Mouse (Mus musculus) neural tube, embryonic 11.5 days (tissue): ENCODE measurements around the gene Pnpla5. TPM values are rescaled to one million over a fixed set of nuclear protein-coding genes. Genes with fewer than 3 reads are reported as not detected.

Experiments
- ATAC-seq: fragments of 200-750 bp; cut with Nextera tagmentation; 2 replicates; pipeline ENCODE4 v1.8.0; 2017; ENCODE audit warnings: moderate number of reproducible peaks, mild to moderate bottlenecking, moderate TSS enrichment, moderate library complexity; ENCODE audit not compliant: insufficient read depth, low FRiP score, low TSS enrichment
- DNase-seq: peaks from one replicate; pipeline ENCODE4 v3.0.0-alpha.2; 2015; ENCODE audit warnings: low spot score
- H3K27ac ChIP-seq: fragments of 300-500 bp; sonication (generic); 2 replicates; pipeline ENCODE4 v1.5.1; 2014; ENCODE audit warnings: low read depth, mild to moderate bottlenecking, low read length
- H3K27me3 ChIP-seq: fragments of 300-500 bp; sonication (generic); 2 replicates; pipeline ENCODE4 v1.6.1; 2014; ENCODE audit warnings: mild to moderate bottlenecking, low read length, mixed read lengths; ENCODE audit not compliant: control insufficient read depth, insufficient read depth
- H3K36me3 ChIP-seq: fragments of 300-500 bp; sonication (generic); 2 replicates; pipeline ENCODE4 v1.6.1; 2014; ENCODE audit warnings: mild to moderate bottlenecking, low read length, moderate library complexity, mixed read lengths; ENCODE audit not compliant: control insufficient read depth, insufficient read depth
- H3K4me1 ChIP-seq: fragments of 300-500 bp; sonication (generic); 2 replicates; pipeline ENCODE4 v1.6.1; 2014; ENCODE audit warnings: low read length, mixed read lengths; ENCODE audit not compliant: control insufficient read depth, insufficient read depth
- H3K4me2 ChIP-seq: fragments of 300-500 bp; sonication (generic); 2 replicates; pipeline ENCODE4 v1.6.1; 2014; ENCODE audit warnings: low read depth, mild to moderate bottlenecking, moderate library complexity
- H3K4me3 ChIP-seq: fragments of 300-500 bp; sonication (generic); 2 replicates; pipeline ENCODE4 v1.5.1; 2014; ENCODE audit warnings: low read depth, low read length
- H3K9ac ChIP-seq: fragments of 300-500 bp; sonication (generic); 2 replicates; pipeline ENCODE4 v1.6.1; 2014; ENCODE audit warnings: mild to moderate bottlenecking, low read length
- H3K9me3 ChIP-seq: fragments of 300-500 bp; sonication (generic); 2 replicates; pipeline ENCODE4 v1.6.1; 2016; ENCODE audit warnings: low read length; ENCODE audit not compliant: control insufficient read depth
- WGBS: fragments of 180-500 bp; shearing (Covaris S2); extraction: QIAGEN DNeasy Blood & Tissue Kit; methylation state at CpG from one replicate; pipeline ENCODE4 v1.1.7; 2014; 5-methylcytosine and 5-hydroxymethylcytosine counted together
- polyA plus RNA-seq: library from polyadenylated mRNA; unstranded; fragments of >200 nt; fragmentation: Nextera tagmentation; extraction: Ambion mirVana; gene quantifications from 2 replicates; pipeline ENCODE4 v1.2.1, GENCODE M21; 2014

Gene Pnpla5
- polyA plus RNA-seq, 1 experiment from 2014 or later, result not detected

- H3K9me3 ChIP-seq, result no peaks in the 10 kb centered on the region
These were observed 42.9 kb downstream of the Pnpla5 start for GRCm38 (mm10) chr15:84080069-84080468.

GRCm38 (mm10) chr15:84079519-84079918 is 43.5 kb downstream of the Pnpla5 start:
- H3K9me3 ChIP-seq, result no peaks in the 10 kb centered on the region
- H3K27me3 ChIP-seq, result no peaks in the 10 kb centered on the region
- DNase-seq (no peak), ATAC-seq (no peak)
- no peaks in the 10 kb centered on the region for H3K4me1 ChIP-seq
- H3K4me3 ChIP-seq, result no peak overlapping the region
- 82% methylated on average over 2 of the region's 2 CpGs for WGBS
- H3K36me3 ChIP-seq, result no peaks in the 10 kb centered on the region
- H3K27ac ChIP-seq, result no peak overlapping the region
- no peak overlapping the region for H3K9ac ChIP-seq
- no peak overlapping the region for H3K4me2 ChIP-seq

More at GRCm38 (mm10) chr15:84080069-84080468, 42.9 kb downstream of the Pnpla5 start:
- 84% methylated on average over 7 of the region's 7 CpGs for WGBS
- DNase-seq (no peak), ATAC-seq (no peak)
- Histone ChIP-seq H3K36me3 (no peaks in the 10 kb centered on the region), H3K27ac (no peak overlapping the region), H3K4me3 (no peak overlapping the region), H3K9ac (no peak overlapping the region), H3K4me2 (no peak overlapping the region), H3K4me1 (no peaks in the 10 kb centered on the region), H3K27me3 (no peaks in the 10 kb centered on the region)

GRCm38 (mm10) chr15:84078667-84079066 is 44.3 kb downstream of the Pnpla5 start:
- no peaks in the 10 kb centered on the region for H3K4me1 ChIP-seq
- 81% methylated on average over 13 of the region's 13 CpGs for WGBS
- ATAC-seq, result no peak
- no peak overlapping the region for H3K4me3 ChIP-seq
- no peak overlapping the region for H3K9ac ChIP-seq
- no peak overlapping the region for H3K27ac ChIP-seq
- H3K27me3 ChIP-seq, result no peaks in the 10 kb centered on the region
- no peaks in the 10 kb centered on the region for H3K36me3 ChIP-seq
- H3K4me2 ChIP-seq, result no peak overlapping the region
- DNase-seq, result no peak
- no peaks in the 10 kb centered on the region for H3K9me3 ChIP-seq

GRCm38 (mm10) chr15:84077151-84077550 is 45.8 kb downstream of the Pnpla5 start:
- no peak overlapping the region for H3K4me2 ChIP-seq
- ATAC-seq (no peak), DNase-seq (no peak)
- H3K36me3 ChIP-seq, result no peaks in the 10 kb centered on the region
- no peak overlapping the region for H3K27ac ChIP-seq
- H3K9ac ChIP-seq, result no peak overlapping the region
- WGBS, result 59% methylated on average over 17 of the region's 17 CpGs
- no peak overlapping the region for H3K4me3 ChIP-seq
- H3K4me1 ChIP-seq, result no peaks in the 10 kb centered on the region
- H3K27me3 ChIP-seq, result no peaks in the 10 kb centered on the region
- no peaks in the 10 kb centered on the region for H3K9me3 ChIP-seq

GRCm38 (mm10) chr15:84074705-84075185 is 48.2 kb downstream of the Pnpla5 start:
- no peak overlapping the region for H3K27ac ChIP-seq
- no peak overlapping the region for H3K9ac ChIP-seq
- no peaks in the 10 kb centered on the region for H3K9me3 ChIP-seq
- no peaks in the 10 kb centered on the region for H3K4me1 ChIP-seq
- WGBS, result 14% methylated on average over 17 of the region's 17 CpGs
- DNase-seq (peak; percentile 62), ATAC-seq (0 out of 2 replicates have a peak, but pooled peaks have one; percentile 31)
- H3K27me3 ChIP-seq, result peaks cover 8% of the 10 kb centered on the region
- H3K4me2 ChIP-seq, result peak overlapping the region; percentile 31
- H3K4me3 ChIP-seq, result no peak overlapping the region
- no peaks in the 10 kb centered on the region for H3K36me3 ChIP-seq

GRCm38 (mm10) chr15:84073911-84074704 is 48.9 kb downstream of the Pnpla5 start:
- 12% methylated on average over 13 of the region's 15 CpGs for WGBS
- ATAC-seq (no peak), DNase-seq (peak; percentile 84)
- no peaks in the 10 kb centered on the region for H3K4me1 ChIP-seq
- H3K27me3 ChIP-seq, result peaks cover 12% of the 10 kb centered on the region
- H3K27ac ChIP-seq, result no peak overlapping the region
- no peak overlapping the region for H3K4me3 ChIP-seq
- H3K9ac ChIP-seq, result no peak overlapping the region
- H3K36me3 ChIP-seq, result no peaks in the 10 kb centered on the region
- peak overlapping the region; percentile 31 for H3K4me2 ChIP-seq
- no peaks in the 10 kb centered on the region for H3K9me3 ChIP-seq

- peaks cover 21% of the 10 kb centered on the region for H3K27me3 ChIP-seq
- WGBS, result 20% methylated on average over 8 of the region's 8 CpGs
These were observed 49.9 kb downstream of the Pnpla5 start for GRCm38 (mm10) chr15:84073058-84073457.

GRCm38 (mm10) chr15:84072226-84072625 is 50.7 kb downstream of the Pnpla5 start:
- no peaks in the 10 kb centered on the region for H3K36me3 ChIP-seq
- ATAC-seq, result no peak
- 29% methylated on average over 7 of the region's 7 CpGs for WGBS
- H3K4me3 ChIP-seq, result no peak overlapping the region
- H3K27ac ChIP-seq, result no peak overlapping the region
- H3K9ac ChIP-seq, result no peak overlapping the region
- DNase-seq, result peak; percentile 82
- H3K27me3 ChIP-seq, result peaks cover 25% of the 10 kb centered on the region
- H3K9me3 ChIP-seq, result no peaks in the 10 kb centered on the region
- no peaks in the 10 kb centered on the region for H3K4me1 ChIP-seq
- H3K4me2 ChIP-seq, result no peak overlapping the region

More at GRCm38 (mm10) chr15:84073058-84073457, 49.9 kb downstream of the Pnpla5 start:
- H3K27ac ChIP-seq, result no peak overlapping the region
- no peaks in the 10 kb centered on the region for H3K36me3 ChIP-seq
- H3K9ac ChIP-seq, result no peak overlapping the region
- no peak for DNase-seq
- no peak overlapping the region for H3K4me3 ChIP-seq
- H3K4me2 ChIP-seq, result no peak overlapping the region
- no peaks in the 10 kb centered on the region for H3K9me3 ChIP-seq
- ATAC-seq, result no peak
- no peaks in the 10 kb centered on the region for H3K4me1 ChIP-seq
